Comparison of ENCODE assay signal across 22 mouse cellular contexts in the genomic region with DNA sequence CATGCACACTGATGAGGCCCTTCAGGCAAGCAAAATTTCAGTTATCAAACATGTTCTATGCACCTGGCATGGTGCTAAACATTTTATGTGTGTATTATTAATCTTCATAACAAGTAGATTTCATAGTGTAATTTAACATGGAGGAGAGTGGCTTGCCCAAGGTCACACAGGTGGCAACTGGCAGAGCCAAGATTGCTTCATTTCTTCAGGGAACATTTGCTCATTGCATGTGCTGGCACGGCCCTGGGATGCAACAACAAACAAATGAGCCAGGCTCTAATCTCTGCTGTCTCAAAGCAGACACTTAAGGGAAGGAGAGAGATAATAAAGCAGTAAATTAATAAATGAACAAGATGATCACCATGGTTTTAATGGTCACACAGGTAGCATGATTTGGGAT.
"Had no signal": no experiment of that assay in that cellular context is flagged by ENCODE, and none has a peak within 500 bp of the region (broad histone marks: within the 10 kb centered on the region; RNA-seq: fewer than 3 reads in every experiment).

No protein-coding gene starts in this region.

- H3K4me1 ChIP-seq: lung, embryonic 15.5 days; megakaryocyte, embryonic 14.5 days; midbrain, embryonic 12.5 days had no signal

- H3K9me3 ChIP-seq: lung, embryonic 15.5 days; midbrain, embryonic 12.5 days; neural tube, embryonic 13.5 days; neural tube, embryonic 15.5 days had no signal

- H3K4me3 ChIP-seq: lung, embryonic 15.5 days; megakaryocyte, embryonic 14.5 days; midbrain, embryonic 12.5 days; myocyte; neural tube, embryonic 13.5 days; neural tube, embryonic 15.5 days had no signal

- H3K27me3 ChIP-seq: lung, embryonic 15.5 days; megakaryocyte, embryonic 14.5 days; midbrain, embryonic 12.5 days; neural tube, embryonic 13.5 days; neural tube, embryonic 15.5 days had no signal

- ATAC-seq: liver, postnatal 0 days; lung, postnatal 0 days; midbrain, embryonic 16.5 days had no signal

- H3K4me2 ChIP-seq: lung, embryonic 15.5 days; midbrain, embryonic 12.5 days; neural tube, embryonic 13.5 days; neural tube, embryonic 15.5 days had no signal

- H3K27ac ChIP-seq: lung, embryonic 15.5 days; macrophage; midbrain, embryonic 12.5 days; neural tube, embryonic 13.5 days; neural tube, embryonic 15.5 days had no signal

- DNase-seq: liver, postnatal 0 days; lung, adult 2 months; lung, postnatal 14 days; lung, postnatal 36 days; midbrain, embryonic 14.5 days; retina, postnatal 1 day; right cerebral cortex, adult 18-20 months; right cerebral cortex, postnatal 25 days; right cerebral cortex, postnatal 4 days; spleen, adult 18-20 months; thymus, adult 18-20 months; thymus, postnatal 14 days; thymus, postnatal 36 days had no signal

- H3K36me3 ChIP-seq: lung, embryonic 15.5 days; midbrain, embryonic 12.5 days; neural tube, embryonic 13.5 days; neural tube, embryonic 15.5 days had no signal

- H3K9ac ChIP-seq: liver, postnatal 0 days; lung, embryonic 15.5 days; midbrain, embryonic 12.5 days; neural tube, embryonic 13.5 days; neural tube, embryonic 15.5 days had no signal
